Mouse (Mus musculus) layer of hippocampus, postnatal 14 days (tissue): ENCODE data around the gene Exd1. TPM values are rescaled to one million over a fixed set of nuclear protein-coding genes. Genes with fewer than 3 reads are reported as not detected.

ENCODE experiments used
- total RNA-seq, 2 experiments: library from RNA; stranded (reverse); gene quantifications; 2 replicates each; pipeline ENCODE4 v1.2.3; 2021

Exd1 gene
- total RNA-seq, 2 experiments from 2014 or later = 0.62 to 1.1 TPM

Other genes with a start within 250 kb of the Exd1 start
- 1 to 10 TPM; 5.6 to 6.3 TPM for gene Dll4, start 221.8 kb downstream of the Exd1 start, total RNA-seq
- 1 to 10 TPM; 6.6 to 7.8 TPM for gene Chac1, start 196.4 kb downstream of the Exd1 start, total RNA-seq
- gene Ino80, start 69.9 kb downstream of the Exd1 start, total RNA-seq = 10 to 100 TPM; 16.9 to 17.0 TPM
- 100 to 1,000 TPM; 151 TPM for gene Chp1, start 70 bp upstream of the Exd1 start, total RNA-seq
- 1 to 10 TPM; 1.1 to 1.8 TPM for gene Nusap1, start 70.7 kb upstream of the Exd1 start, total RNA-seq
- 1 to 10 TPM; 1.5 to 1.6 TPM for gene Oip5, start 70.8 kb upstream of the Exd1 start, total RNA-seq
- gene Ndufaf1, start 115.2 kb upstream of the Exd1 start, total RNA-seq = 10 to 100 TPM; 29.2 to 30.3 TPM
- 10 to 100 TPM; 58.0 to 59.9 TPM for gene Rtf1, start 127.4 kb upstream of the Exd1 start, total RNA-seq
- 100 to 1,000 TPM; 186 to 204 TPM for gene Itpka, start 194.7 kb upstream of the Exd1 start, total RNA-seq
- 10 to 100 TPM in 1 of 2 experiments, 1 to 10 TPM in 1; 6.0 to 10.5 TPM for gene Ltk, start 212.8 kb upstream of the Exd1 start, total RNA-seq
- 10 to 100 TPM; 18.3 to 18.7 TPM for gene Rpap1, start 239.9 kb upstream of the Exd1 start, total RNA-seq